Mouse (Mus musculus): ENCODE measurements around the gene Cdkn3. TPM values are rescaled to one million over a fixed set of nuclear protein-coding genes. Genes with fewer than 3 reads are reported as not detected.

The Cdkn3 gene
- polyA plus RNA-seq, 1 experiment, result 12.5 TPM

- peak within 1 kb of the TSS; percentile 65 for H3ac ChIP-seq (ENCODE audit: control insufficient read depth, insufficient read length)
- TF ChIP-seq USF1 (IDR thresholded peaks at IDR 0.05; ENCODE audit: low read depth) (no peak), E2F4 (IDR thresholded peaks at IDR 0.05; ENCODE audit: insufficient read depth) (no peak), TCF12 (IDR thresholded peaks at IDR 0.05; ENCODE audit: insufficient read depth, poor library complexity, severe bottlenecking) (no peak), TCF3 (IDR thresholded peaks at IDR 0.05; ENCODE audit: insufficient read length, low read depth) (no peak), MYOG (IDR thresholded peaks at IDR 0.05; ENCODE audit: control insufficient read depth in 1 of 3, insufficient read depth in 1 of 3, insufficient read length in 2 of 3, low read depth in 2 of 3) (peak in 1 of 3 experiments; percentile 7), SRF (IDR thresholded peaks at IDR 0.05; ENCODE audit: control insufficient read depth, insufficient read length, low read depth) (peak; percentile 49), POLR2AphosphoS2 (IDR thresholded peaks at IDR 0.05; ENCODE audit: insufficient read length, low read depth) (peak; percentile 87), POLR2A (IDR thresholded peaks at IDR 0.05; ENCODE audit: insufficient read length, low read depth) (peak; percentile 78), MAX (IDR thresholded peaks at IDR 0.05; ENCODE audit: low read depth) (no peak), REST (IDR thresholded peaks at IDR 0.05; ENCODE audit: insufficient read depth, insufficient read length) (no peak)
- peaks cover 14% of the 10 kb centered on the region for H3K36me3 ChIP-seq (ENCODE audit: control insufficient read depth, insufficient read depth)
- peaks cover 48% of the 10 kb centered on the region for H3K79me2 ChIP-seq (ENCODE audit: control insufficient read depth, insufficient read depth)
- H3K4me2 ChIP-seq (ENCODE audit: low read depth), result peak within 1 kb of the TSS; percentile 76
- peak within 1 kb of the TSS; percentile 59 for H3K4me3 ChIP-seq
- no peaks in the 10 kb centered on the region for H3K27me3 ChIP-seq (ENCODE audit: control insufficient read depth, insufficient read depth, insufficient read length)
Observed at GRCm38 (mm10) chr14:46787787-46788504, 27.6 kb downstream of the Cdkn3 start, which contains the start of gene Cnih1. Cnih1 (minus strand) TSS chr14:46788411.

DNA sequence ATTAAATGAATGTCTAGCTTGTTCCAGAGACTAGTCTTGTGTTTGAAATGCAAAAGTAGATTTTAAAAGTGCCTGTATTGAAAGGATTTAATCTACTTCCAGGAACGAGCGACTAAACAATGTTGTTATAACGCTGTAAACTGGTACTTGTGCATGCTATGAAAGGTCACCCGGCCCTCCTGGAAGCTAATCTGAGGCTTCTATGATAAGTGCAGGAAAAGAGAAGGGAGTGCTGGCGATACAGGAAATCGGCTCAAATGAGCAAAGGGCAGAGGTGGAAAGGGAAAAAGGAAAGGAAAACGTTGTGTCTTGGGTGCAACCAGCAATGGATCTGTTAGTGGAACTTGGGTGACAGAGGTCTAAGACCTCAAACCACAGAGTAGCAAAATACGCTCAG is 28.2 kb downstream of the Cdkn3 start:
- Histone ChIP-seq H3K4me3 (peak overlapping the region; percentile 59), H3K27me3 (ENCODE audit: control insufficient read depth, insufficient read depth, insufficient read length) (no peaks in the 10 kb centered on the region), H3ac (ENCODE audit: control insufficient read depth, insufficient read length) (peak overlapping the region; percentile 65), H3K36me3 (ENCODE audit: control insufficient read depth, insufficient read depth) (peaks cover 8% of the 10 kb centered on the region), H3K79me2 (ENCODE audit: control insufficient read depth, insufficient read depth) (peaks cover 43% of the 10 kb centered on the region), H3K4me2 (ENCODE audit: low read depth) (peak overlapping the region; percentile 58)
- no peak for TF ChIP-seq MYOG (IDR thresholded peaks at IDR 0.05; ENCODE audit: control insufficient read depth in 1 of 3, insufficient read depth in 1 of 3, insufficient read length in 2 of 3, low read depth in 2 of 3)
- no peak for TF ChIP-seq MYOD1 (IDR thresholded peaks at IDR 0.05; ENCODE audit: control insufficient read depth in 1 of 3, insufficient read length in 2 of 3, low read depth in 2 of 3)
- TF ChIP-seq POLR2A (IDR thresholded peaks at IDR 0.05; ENCODE audit: insufficient read length, low read depth), result no peak
- TF ChIP-seq SRF (IDR thresholded peaks at IDR 0.05; ENCODE audit: control insufficient read depth, insufficient read length, low read depth), result no peak

DNA sequence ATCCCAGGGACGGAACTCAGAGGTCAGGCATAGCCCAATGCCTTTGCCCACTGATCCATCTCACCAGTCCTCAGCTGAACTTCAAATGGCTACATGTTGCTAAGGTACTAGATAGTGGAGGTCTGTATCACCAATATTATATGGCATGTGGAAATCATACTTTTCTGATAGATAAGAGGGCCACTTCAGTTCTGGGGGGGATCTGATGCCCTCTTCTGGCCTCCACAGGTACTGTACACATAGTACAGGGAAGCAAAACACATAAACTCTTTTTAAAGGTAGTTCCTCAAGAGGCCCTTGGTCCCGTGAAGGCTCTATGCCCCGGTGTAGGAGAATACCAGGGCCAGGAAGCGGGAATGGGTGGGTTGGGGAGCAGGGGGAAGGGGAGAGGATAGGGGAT is 30.0 kb downstream of the Cdkn3 start:
- Histone ChIP-seq H3ac (ENCODE audit: control insufficient read depth, insufficient read length) (no peak overlapping the region), H3K4me2 (ENCODE audit: low read depth) (no peak overlapping the region), H3K27me3 (ENCODE audit: control insufficient read depth, insufficient read depth, insufficient read length) (no peaks in the 10 kb centered on the region), H3K79me2 (ENCODE audit: control insufficient read depth, insufficient read depth) (peaks cover 25% of the 10 kb centered on the region), H3K4me3 (no peak overlapping the region), H3K36me3 (ENCODE audit: control insufficient read depth, insufficient read depth) (no peaks in the 10 kb centered on the region)
- TF ChIP-seq USF1 (IDR thresholded peaks at IDR 0.05; ENCODE audit: low read depth) (no peak), SRF (IDR thresholded peaks at IDR 0.05; ENCODE audit: control insufficient read depth, insufficient read length, low read depth) (no peak), E2F4 (IDR thresholded peaks at IDR 0.05; ENCODE audit: insufficient read depth) (no peak), TCF3 (IDR thresholded peaks at IDR 0.05; ENCODE audit: insufficient read length, low read depth) (no peak), POLR2AphosphoS2 (IDR thresholded peaks at IDR 0.05; ENCODE audit: insufficient read length, low read depth) (no peak), MYOD1 (IDR thresholded peaks at IDR 0.05; ENCODE audit: control insufficient read depth in 1 of 3, insufficient read length in 2 of 3, low read depth in 2 of 3) (no peak), CEBPB (IDR thresholded peaks at IDR 0.05; ENCODE audit: insufficient read depth, poor library complexity, severe bottlenecking) (no peak), POLR2A (IDR thresholded peaks at IDR 0.05; ENCODE audit: insufficient read length, low read depth) (no peak), REST (IDR thresholded peaks at IDR 0.05; ENCODE audit: insufficient read depth, insufficient read length) (no peak), TCF12 (IDR thresholded peaks at IDR 0.05; ENCODE audit: insufficient read depth, poor library complexity, severe bottlenecking) (no peak), MAX (IDR thresholded peaks at IDR 0.05; ENCODE audit: low read depth) (no peak), MYOG (IDR thresholded peaks at IDR 0.05; ENCODE audit: control insufficient read depth in 1 of 3, insufficient read depth in 1 of 3, insufficient read length in 2 of 3, low read depth in 2 of 3) (no peak)

DNA sequence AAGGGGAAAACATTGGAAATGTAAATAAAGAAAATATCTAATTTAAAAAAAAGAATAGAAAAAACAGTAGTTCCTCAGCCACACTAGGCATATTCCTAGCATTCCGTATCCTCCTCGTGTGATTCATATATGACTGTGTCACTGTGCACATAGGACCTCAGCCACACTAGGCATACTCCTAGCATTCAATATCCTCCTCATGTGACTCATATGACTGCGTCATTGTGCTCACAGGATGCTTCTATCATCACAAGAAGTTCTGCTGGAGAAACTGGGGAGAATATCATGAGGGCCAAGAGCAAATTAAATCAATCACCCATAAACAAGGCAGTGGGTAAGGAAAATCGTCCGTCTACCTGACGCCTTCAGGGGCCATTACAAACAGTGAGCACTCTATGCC is 30.4 kb downstream of the Cdkn3 start:
- H3K79me2 ChIP-seq (ENCODE audit: control insufficient read depth, insufficient read depth), result peaks cover 21% of the 10 kb centered on the region
- H3K4me2 ChIP-seq (ENCODE audit: low read depth), result peak overlapping the region; percentile 1
- TF ChIP-seq USF1 (IDR thresholded peaks at IDR 0.05; ENCODE audit: low read depth) (peak; percentile 21), POLR2AphosphoS2 (IDR thresholded peaks at IDR 0.05; ENCODE audit: insufficient read length, low read depth) (no peak)
- no peak overlapping the region for H3K4me3 ChIP-seq
- H3K27me3 ChIP-seq (ENCODE audit: control insufficient read depth, insufficient read depth, insufficient read length), result no peaks in the 10 kb centered on the region
- H3K36me3 ChIP-seq (ENCODE audit: control insufficient read depth, insufficient read depth), result no peaks in the 10 kb centered on the region
- H3ac ChIP-seq (ENCODE audit: control insufficient read depth, insufficient read length), result no peak overlapping the region

DNA sequence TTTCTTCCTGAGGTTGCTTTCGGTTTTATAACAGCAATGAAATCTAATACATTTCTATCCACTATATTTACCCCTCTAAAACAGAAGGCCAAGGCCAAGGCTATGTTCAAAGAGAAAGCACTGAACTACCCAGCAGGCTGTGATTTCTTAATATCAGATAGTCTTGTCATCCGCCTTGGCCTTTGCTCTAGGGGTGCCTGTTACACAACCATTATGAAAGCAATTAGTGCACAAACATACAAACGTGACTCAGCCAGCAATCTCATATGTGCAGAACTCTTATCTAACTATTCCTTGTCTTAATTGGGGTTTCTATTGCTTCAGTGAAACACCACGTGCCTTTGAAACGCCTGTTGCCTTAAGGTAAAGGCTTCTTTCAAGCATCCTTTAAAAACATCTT is 33.8 kb downstream of the Cdkn3 start:
- H3K27me3 ChIP-seq (ENCODE audit: control insufficient read depth, insufficient read depth, insufficient read length), result no peaks in the 10 kb centered on the region
- H3K4me3 ChIP-seq, result no peak overlapping the region
- no peak for TF ChIP-seq USF1 (IDR thresholded peaks at IDR 0.05; ENCODE audit: low read depth)
- TF ChIP-seq REST (IDR thresholded peaks at IDR 0.05; ENCODE audit: insufficient read depth, insufficient read length), result no peak
- no peak for TF ChIP-seq SRF (IDR thresholded peaks at IDR 0.05; ENCODE audit: control insufficient read depth, insufficient read length, low read depth)
- TF ChIP-seq TCF3 (IDR thresholded peaks at IDR 0.05; ENCODE audit: insufficient read length, low read depth), result no peak
- TF ChIP-seq MAX (IDR thresholded peaks at IDR 0.05; ENCODE audit: low read depth), result no peak
- TF ChIP-seq POLR2A (IDR thresholded peaks at IDR 0.05; ENCODE audit: insufficient read length, low read depth), result no peak
- no peak for TF ChIP-seq MYOD1 (IDR thresholded peaks at IDR 0.05; ENCODE audit: control insufficient read depth in 1 of 3, insufficient read length in 2 of 3, low read depth in 2 of 3)
- TF ChIP-seq CEBPB (IDR thresholded peaks at IDR 0.05; ENCODE audit: insufficient read depth, poor library complexity, severe bottlenecking), result no peak
- H3K36me3 ChIP-seq (ENCODE audit: control insufficient read depth, insufficient read depth), result peaks cover 1% of the 10 kb centered on the region
- H3K4me2 ChIP-seq (ENCODE audit: low read depth), result no peak overlapping the region
- no peaks in the 10 kb centered on the region for H3K79me2 ChIP-seq (ENCODE audit: control insufficient read depth, insufficient read depth)
- H3ac ChIP-seq (ENCODE audit: control insufficient read depth, insufficient read length), result no peak overlapping the region

Data from myocyte (in vitro differentiated cells).